Mouse (Mus musculus): ENCODE measurements around the gene Irs1.

DNA sequence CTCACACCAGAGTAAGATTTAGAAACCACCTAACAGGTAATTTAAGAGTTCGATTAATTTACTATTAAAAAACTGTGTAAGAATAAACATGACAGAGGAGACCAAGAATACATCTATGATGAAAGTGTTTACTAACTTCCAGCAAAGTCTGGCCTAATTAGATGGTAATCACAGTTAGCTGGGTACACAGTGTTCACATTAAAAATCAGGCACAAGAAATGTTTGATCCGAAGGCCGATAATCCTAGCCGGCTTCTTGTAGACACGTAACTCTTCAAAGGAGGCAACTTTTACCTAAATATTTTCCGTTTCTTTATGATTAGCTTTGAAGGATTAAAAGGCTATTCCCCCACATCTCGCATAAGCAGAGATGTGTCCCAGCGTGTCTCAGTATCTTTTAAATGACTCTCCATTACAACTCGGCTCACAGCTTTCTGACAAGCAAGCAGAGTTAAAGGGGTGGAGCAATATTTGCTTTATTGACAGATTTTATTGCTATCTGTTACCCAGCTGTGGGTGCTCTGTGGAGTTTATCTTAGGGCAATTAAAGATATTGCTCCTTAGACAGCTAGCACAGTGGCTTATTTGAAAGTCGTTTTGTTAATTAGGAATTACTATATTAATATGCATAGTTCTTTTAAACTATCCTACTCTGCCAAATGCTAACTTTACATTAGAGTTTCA is 102.5 kb downstream of the Irs1 start:
- TF ChIP-seq CTCF (IDR thresholded peaks at IDR 0.05; ENCODE audit: extremely low read depth, insufficient read depth, low read length) (no peak), POLR2A (IDR thresholded peaks at IDR 0.05; ENCODE audit: extremely low read depth, insufficient read depth, low read length) (no peak)
